Mouse (Mus musculus) ES-Bruce4 (cell line): ENCODE results near the gene Aars.

Experiments
- CTCF ChIP-seq: IDR thresholded peaks from one replicate; pipeline ENCODE4 v1.8.1; 2011; ENCODE audit warnings: low read depth, low read length
- POLR2A ChIP-seq: IDR thresholded peaks from one replicate; pipeline ENCODE4 v1.8.1; 2011; ENCODE audit warnings: low read length; ENCODE audit not compliant: insufficient read depth

DNA sequence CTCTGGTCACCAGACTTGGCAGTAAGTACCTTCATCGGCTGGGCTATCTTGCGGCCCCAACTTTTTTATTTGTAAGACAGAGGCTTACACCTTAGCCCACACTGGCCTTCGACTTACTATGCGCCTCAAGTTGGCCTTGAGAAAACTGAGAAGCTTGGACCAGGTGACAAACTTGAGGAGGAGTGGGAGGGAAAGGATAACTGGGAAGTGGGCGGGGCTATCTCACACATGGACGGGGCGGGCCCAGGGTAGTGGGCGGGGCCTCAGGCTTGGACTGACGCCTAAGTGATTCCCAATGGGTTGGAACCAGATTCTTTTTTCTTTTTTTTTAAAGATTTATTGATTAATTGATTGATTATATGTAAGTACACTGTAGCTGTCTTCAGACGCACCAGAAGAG is 34.5 kb downstream of the Aars start:
- TF ChIP-seq POLR2A (no peak), CTCF (no peak)
